Mouse (Mus musculus): ENCODE measurements at regions not wholly inside any gene's neighbourhood (a gene's known extent, or its start where the extent isn't known, plus 50 kb on each side); places are given as distances from the start of the nearest gene placed in this dataset.

- Histone ChIP-seq H3K36me3 (no peaks in the 10 kb centered on the region), H3K27me3 (replicated peaks) (peaks cover 7% of the 10 kb centered on the region; the same call in 1 of the 2 replicates), H3K4me1 (no peaks in the 10 kb centered on the region), H3K4me3 (no peak overlapping the region), H3K27ac (replicated peaks) (no peak overlapping the region), H3K9ac (no peak overlapping the region), H3K9me3 (no peaks in the 10 kb centered on the region), H3K4me2 (no peak overlapping the region)
- ATAC-seq (ENCODE audit: extremely low read depth, insufficient number of reproducible peaks, low FRiP score, low TSS enrichment): no peak
- 85% methylated on average over 5 of the region's 5 CpGs for WGBS
Observed at GRCm38 (mm10) chr1:57272593-57272992, 104.8 kb upstream of the 1700066M21Rik start.

DNA sequence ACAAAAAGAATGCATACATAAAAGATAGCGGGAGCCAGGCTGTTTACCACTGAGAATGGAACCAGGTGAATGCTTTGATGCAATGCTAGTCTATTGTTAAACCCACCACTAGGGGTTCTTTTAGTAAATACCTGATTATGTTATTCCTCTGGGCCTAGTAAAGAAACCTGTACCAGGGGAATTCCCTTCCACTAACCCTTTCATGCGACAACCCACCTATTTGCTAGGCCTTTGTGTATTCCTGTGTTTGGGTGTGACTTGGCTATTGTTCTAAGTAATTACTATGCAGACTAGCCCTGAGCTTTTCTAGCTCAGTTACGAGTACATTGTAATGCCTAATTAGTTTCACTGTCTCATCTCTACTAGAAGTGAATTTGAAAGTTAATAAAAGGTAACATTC is 95.9 kb upstream of the 1700066M21Rik start:
- H3K27ac ChIP-seq (replicated peaks): no peak overlapping the region
- no peaks in the 10 kb centered on the region for H3K36me3 ChIP-seq
- peaks cover 6% of the 10 kb centered on the region; the same call in 1 of the 2 replicates for H3K9me3 ChIP-seq
- H3K27me3 ChIP-seq (replicated peaks): no peaks in the 10 kb centered on the region
- no peaks in the 10 kb centered on the region for H3K4me1 ChIP-seq
- no peak overlapping the region for H3K4me2 ChIP-seq
- no peak for ATAC-seq (ENCODE audit: extremely low read depth, insufficient number of reproducible peaks, low FRiP score, low TSS enrichment)
- 84% methylated on average over 3 of the region's 3 CpGs for WGBS
- no peak overlapping the region for H3K4me3 ChIP-seq
- no peak overlapping the region for H3K9ac ChIP-seq

- H3K9ac ChIP-seq: no peak overlapping the region
- H3K27me3 ChIP-seq (replicated peaks): no peaks in the 10 kb centered on the region
- 72% methylated on average over 1 of the region's 1 CpGs for WGBS
- H3K4me3 ChIP-seq: no peak overlapping the region
- no peaks in the 10 kb centered on the region for H3K4me1 ChIP-seq
- H3K27ac ChIP-seq (replicated peaks): no peak overlapping the region
- H3K9me3 ChIP-seq: no peaks in the 10 kb centered on the region
- no peak overlapping the region for H3K4me2 ChIP-seq
- no peaks in the 10 kb centered on the region for H3K36me3 ChIP-seq
- no peak for ATAC-seq (ENCODE audit: extremely low read depth, insufficient number of reproducible peaks, low FRiP score, low TSS enrichment)
Observed at GRCm38 (mm10) chr1:57296186-57296585, 81.2 kb upstream of the 1700066M21Rik start.

- H3K9me3 ChIP-seq: no peaks in the 10 kb centered on the region
- no peaks in the 10 kb centered on the region for H3K36me3 ChIP-seq
- H3K27ac ChIP-seq (replicated peaks): no peak overlapping the region
- H3K27me3 ChIP-seq (replicated peaks): no peaks in the 10 kb centered on the region
- H3K4me1 ChIP-seq: no peaks in the 10 kb centered on the region
- no peak overlapping the region for H3K4me3 ChIP-seq
- ATAC-seq (ENCODE audit: extremely low read depth, insufficient number of reproducible peaks, low FRiP score, low TSS enrichment): no peak
- H3K4me2 ChIP-seq: no peak overlapping the region
- H3K9ac ChIP-seq: no peak overlapping the region
- WGBS: 69% methylated on average over 5 of the region's 5 CpGs
Observed at GRCm38 (mm10) chr1:57298557-57298956, 78.9 kb upstream of the 1700066M21Rik start.

DNA sequence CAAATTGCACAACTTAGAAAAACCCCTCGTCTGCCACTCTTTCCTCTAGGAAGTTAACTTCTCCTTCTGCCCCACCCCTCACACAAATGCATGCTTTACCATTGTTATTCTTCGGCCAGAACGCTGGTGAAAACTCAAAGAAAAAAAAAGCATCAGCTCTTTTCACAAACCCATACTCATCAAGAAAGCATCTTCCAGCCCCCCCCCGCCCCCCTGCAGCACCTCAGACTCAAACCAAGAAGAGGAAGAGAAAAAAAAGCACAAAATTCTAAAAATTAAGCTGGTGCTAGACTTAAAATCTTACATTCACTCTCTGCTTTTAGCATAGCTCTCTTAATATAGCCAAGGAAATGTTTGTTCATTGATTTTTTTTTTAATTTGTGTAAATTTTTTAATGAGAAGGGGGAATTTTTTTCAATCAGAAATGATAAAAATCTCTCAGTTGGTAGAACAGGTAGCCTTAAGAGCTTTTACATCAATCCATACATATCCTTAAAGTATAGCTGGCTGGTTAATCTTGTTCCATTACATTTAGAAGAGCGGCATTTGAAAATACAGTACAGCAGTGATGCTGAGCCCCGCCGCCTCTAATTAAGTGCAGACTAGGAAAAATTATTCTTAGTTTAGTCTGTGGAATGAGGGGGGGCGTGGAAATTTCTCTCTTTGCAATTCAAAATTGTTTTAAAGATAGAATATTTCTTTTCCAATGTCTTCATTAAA is 76.0 kb upstream of the 1700066M21Rik start:
- ATAC-seq (ENCODE audit: extremely low read depth, insufficient number of reproducible peaks, low FRiP score, low TSS enrichment): no peak
- Histone ChIP-seq H3K36me3 (no peaks in the 10 kb centered on the region), H3K27ac (replicated peaks) (no peak overlapping the region), H3K9ac (no peak overlapping the region), H3K4me2 (no peak overlapping the region), H3K27me3 (replicated peaks) (no peaks in the 10 kb centered on the region), H3K4me1 (no peaks in the 10 kb centered on the region), H3K9me3 (no peaks in the 10 kb centered on the region), H3K4me3 (no peak overlapping the region)
- 67% methylated on average over 8 of the region's 8 CpGs for WGBS

GRCm38 (mm10) chr1:57301980-57302331 is 75.5 kb upstream of the 1700066M21Rik start:
- no peak overlapping the region for H3K4me2 ChIP-seq

GRCm38 (mm10) chr1:57304757-57305156 is 72.7 kb upstream of the 1700066M21Rik start:
- H3K9ac ChIP-seq: no peak overlapping the region
- H3K4me1 ChIP-seq: no peaks in the 10 kb centered on the region
- no peaks in the 10 kb centered on the region for H3K27me3 ChIP-seq (replicated peaks)
- H3K4me2 ChIP-seq: no peak overlapping the region
- H3K27ac ChIP-seq (replicated peaks): no peak overlapping the region
- no peaks in the 10 kb centered on the region for H3K36me3 ChIP-seq
- WGBS: 66% methylated on average over 2 of the region's 2 CpGs
- H3K9me3 ChIP-seq: no peaks in the 10 kb centered on the region
- ATAC-seq (ENCODE audit: extremely low read depth, insufficient number of reproducible peaks, low FRiP score, low TSS enrichment): no peak
- H3K4me3 ChIP-seq: no peak overlapping the region

More at GRCm38 (mm10) chr1:57301980-57302331, 75.5 kb upstream of the 1700066M21Rik start:
- 77% methylated on average over 6 of the region's 6 CpGs for WGBS
- H3K9me3 ChIP-seq: no peaks in the 10 kb centered on the region
- no peaks in the 10 kb centered on the region for H3K36me3 ChIP-seq
- H3K27me3 ChIP-seq (replicated peaks): no peaks in the 10 kb centered on the region
- H3K9ac ChIP-seq: no peak overlapping the region
- no peaks in the 10 kb centered on the region for H3K4me1 ChIP-seq
- H3K4me3 ChIP-seq: no peak overlapping the region
- no peak overlapping the region for H3K27ac ChIP-seq (replicated peaks)
- ATAC-seq (ENCODE audit: extremely low read depth, insufficient number of reproducible peaks, low FRiP score, low TSS enrichment): no peak

GRCm38 (mm10) chr1:57322535-57322934 is 54.9 kb upstream of the 1700066M21Rik start:
- Histone ChIP-seq H3K9ac (no peak overlapping the region), H3K9me3 (peaks cover 18% of the 10 kb centered on the region; the same call in 1 of the 2 replicates), H3K27me3 (replicated peaks) (no peaks in the 10 kb centered on the region), H3K4me2 (no peak overlapping the region), H3K27ac (replicated peaks) (no peak overlapping the region), H3K4me1 (no peaks in the 10 kb centered on the region), H3K4me3 (no peak overlapping the region), H3K36me3 (no peaks in the 10 kb centered on the region)
- ATAC-seq (ENCODE audit: extremely low read depth, insufficient number of reproducible peaks, low FRiP score, low TSS enrichment): no peak
- 75% methylated on average over 2 of the region's 2 CpGs for WGBS

GRCm38 (mm10) chr1:57323118-57323517 is 54.3 kb upstream of the 1700066M21Rik start:
- Histone ChIP-seq H3K4me3 (no peak overlapping the region), H3K27ac (replicated peaks) (no peak overlapping the region), H3K4me2 (no peak overlapping the region), H3K36me3 (no peaks in the 10 kb centered on the region), H3K27me3 (replicated peaks) (no peaks in the 10 kb centered on the region), H3K4me1 (no peaks in the 10 kb centered on the region), H3K9me3 (peaks cover 12% of the 10 kb centered on the region; the same call in 1 of the 2 replicates), H3K9ac (no peak overlapping the region)
- WGBS: 66% methylated on average over 2 of the region's 2 CpGs
- no peak for ATAC-seq (ENCODE audit: extremely low read depth, insufficient number of reproducible peaks, low FRiP score, low TSS enrichment)

DNA sequence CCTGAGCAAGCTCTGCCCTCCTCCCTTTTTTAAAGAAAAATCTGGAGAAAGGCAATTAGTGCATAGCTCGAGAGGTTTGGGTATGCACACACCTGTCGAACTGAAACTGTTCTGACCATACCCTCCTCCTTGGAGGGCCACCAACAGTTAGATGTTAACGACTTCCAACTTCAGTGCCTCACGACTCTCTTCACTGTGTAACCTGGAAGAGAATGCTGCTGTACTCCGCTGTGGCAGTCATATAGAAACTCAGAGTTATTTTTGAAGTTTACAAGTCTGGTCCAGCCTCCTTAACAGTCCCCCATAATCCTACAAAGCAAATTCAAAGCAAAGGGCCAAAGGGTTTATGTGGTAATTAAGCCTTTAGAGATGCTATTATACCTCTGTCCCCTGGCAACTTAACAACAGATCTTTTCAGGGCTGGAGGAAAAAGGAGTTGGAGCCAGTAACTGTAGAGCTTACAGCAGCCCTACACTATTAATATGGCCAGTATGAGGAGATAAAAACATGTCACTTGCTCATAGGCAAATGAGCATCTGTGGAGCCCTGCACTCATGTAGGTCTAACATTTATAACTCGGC is 51.7 kb upstream of the 1700066M21Rik start:
- no peak for ATAC-seq (ENCODE audit: extremely low read depth, insufficient number of reproducible peaks, low FRiP score, low TSS enrichment)
- WGBS: 70% methylated on average over 6 of the region's 6 CpGs
- H3K4me2 ChIP-seq: no peak overlapping the region

More for the DNA sequence above, 51.7 kb upstream of the 1700066M21Rik start:
- H3K4me1 ChIP-seq: no peaks in the 10 kb centered on the region
- no peak overlapping the region for H3K9ac ChIP-seq
- no peaks in the 10 kb centered on the region for H3K27me3 ChIP-seq (replicated peaks)
- no peak overlapping the region for H3K27ac ChIP-seq (replicated peaks)
- H3K36me3 ChIP-seq: no peaks in the 10 kb centered on the region
- no peak overlapping the region for H3K4me3 ChIP-seq
- no peaks in the 10 kb centered on the region for H3K9me3 ChIP-seq

Measured in heart, embryonic 13.5 days (tissue).